Mouse (Mus musculus): ENCODE measurements around the gene Sh3bp4. TPM values are rescaled to one million over a fixed set of nuclear protein-coding genes. Genes with fewer than 3 reads are reported as not detected.

Gene Sh3bp4
- 9.7 and 10.0 TPM in 2 replicates for polyA plus RNA-seq (2015; fragmentation: Nextera tagmentation; extraction: Ambion mirVana)

GRCm38 (mm10) chr1:89070103-89070700, at the start of gene Sh3bp4:
Sh3bp4 (plus strand) TSS chr1:89070415.

Data from adrenal gland, postnatal 0 days (tissue).